In genomic region chr3:60798862-60799261, GRCm38 (mm10) we compare ENCODE assay signal across 24 mouse cellular contexts.
"Had no signal": no experiment of that assay in that cellular context is flagged by ENCODE, and none has a peak within 500 bp of the region (broad histone marks: within the 10 kb centered on the region; RNA-seq: fewer than 3 reads in every experiment).

No protein-coding gene starts in this region.

- H3K27me3 ChIP-seq: heart, embryonic 12.5 days; hindbrain, embryonic 12.5 days; intestine, embryonic 15.5 days; limb, embryonic 13.5 days; limb, embryonic 15.5 days; liver, embryonic 12.5 days had no signal

- DNase-seq: gastrocnemius, postnatal 14 days; gastrocnemius, postnatal 36 days; heart, adult 2 months; heart, postnatal 4 days; kidney, adult 18-20 months; kidney, adult 8-10 months; kidney, postnatal 10 days; kidney, postnatal 25 days; kidney, postnatal 4 days; layer of hippocampus, adult 9-11 months; layer of hippocampus, postnatal 36 days; left cerebral cortex, postnatal 4 days had no signal

- ATAC-seq: hindbrain, embryonic 16.5 days; inflammation-experienced regulatory T-cells, adult 6 months; intestine, embryonic 15.5 days; intestine, postnatal 0 days; liver, embryonic 12.5 days had no signal

- H3K27ac ChIP-seq: heart, embryonic 10.5 days; hindbrain, embryonic 10.5 days; hindbrain, embryonic 12.5 days; hindbrain, embryonic 14.5 days; intestine, embryonic 15.5 days; limb, embryonic 13.5 days; limb, embryonic 15.5 days; liver, embryonic 12.5 days had no signal

- H3K36me3 ChIP-seq: heart, embryonic 10.5 days; heart, embryonic 12.5 days; hindbrain, embryonic 10.5 days; hindbrain, embryonic 12.5 days; intestine, embryonic 15.5 days; limb, embryonic 13.5 days; limb, embryonic 15.5 days; liver, embryonic 12.5 days had no signal

- H3K4me2 ChIP-seq: heart, embryonic 12.5 days; hindbrain, embryonic 12.5 days; hindbrain, embryonic 14.5 days; intestine, embryonic 15.5 days; limb, embryonic 13.5 days; limb, embryonic 15.5 days; liver, embryonic 12.5 days had no signal

- H3K4me3 ChIP-seq: heart, adult 2 months; heart, embryonic 10.5 days; heart, embryonic 12.5 days; hindbrain, embryonic 10.5 days; hindbrain, embryonic 12.5 days; intestine, embryonic 15.5 days; limb, embryonic 13.5 days; limb, embryonic 15.5 days; liver, embryonic 12.5 days had no signal

- H3K9ac ChIP-seq: heart, embryonic 12.5 days; hindbrain, embryonic 12.5 days; hindbrain, embryonic 14.5 days; intestine, embryonic 15.5 days; limb, embryonic 13.5 days; limb, embryonic 15.5 days; liver, embryonic 12.5 days had no signal

- H3K9me3 ChIP-seq: heart, embryonic 10.5 days; hindbrain, embryonic 10.5 days; hindbrain, embryonic 12.5 days; intestine, embryonic 15.5 days; limb, embryonic 13.5 days; limb, embryonic 15.5 days; liver, embryonic 12.5 days had no signal

- H3K4me1 ChIP-seq: heart, embryonic 10.5 days; heart, embryonic 12.5 days; hindbrain, embryonic 10.5 days; hindbrain, embryonic 12.5 days; intestine, embryonic 15.5 days; limb, embryonic 13.5 days; limb, embryonic 15.5 days; liver, embryonic 12.5 days had no signal
